8 mouse cellular contexts compared by ENCODE assay signal in the genomic region with DNA sequence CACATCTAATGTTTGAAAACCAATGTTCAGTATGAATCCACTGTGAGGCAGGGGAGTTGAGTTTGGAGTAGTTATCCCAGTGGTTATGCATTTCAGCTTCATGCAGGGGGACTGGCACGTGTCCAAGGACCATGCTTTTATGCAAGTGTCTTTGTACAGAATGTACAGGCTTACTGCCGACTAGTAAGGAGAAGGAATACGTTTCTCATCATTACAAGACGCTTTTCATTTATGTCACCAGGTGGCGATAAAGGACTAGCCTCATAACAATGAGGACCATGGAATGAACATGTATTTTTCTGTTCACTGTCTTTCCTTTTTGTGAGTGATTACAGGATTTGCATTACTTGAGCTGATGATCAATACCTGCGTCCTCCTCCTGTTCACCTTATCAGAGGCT.
DNase-seq lines count a peak whose midpoint lies in the region; ATAC-seq and TF ChIP-seq lines count a peak whose summit lies in the region.

No protein-coding gene starts in this region.

- ATAC-seq in forebrain, postnatal 0 days: peak; percentile 93
- ATAC-seq in liver, embryonic 13.5 days (ENCODE audit: low read depth): no peak
- peak; percentile 89 for ATAC-seq in neural tube, embryonic 15.5 days (ENCODE audit: low FRiP score)

- 36% methylated on average over 6 of the region's 6 CpGs for WGBS in thymus, adult 2 months
- 9% methylated on average over 6 of the region's 6 CpGs for WGBS in forebrain, postnatal 0 days
- 22% methylated on average over 6 of the region's 6 CpGs for WGBS in liver, embryonic 13.5 days (ENCODE audit: insufficient replicate concordance)
- 25% methylated on average over 6 of the region's 6 CpGs for WGBS in neural tube, embryonic 15.5 days

- peak; percentile 32 for DNase-seq in thymus, adult 2 months
- DNase-seq in thymus, adult 18-20 months: no peak
- peak; percentile 63 for DNase-seq in c-Kit-positive CD71-positive TER-119-positive erythroid progenitor cells, embryonic 14.5 days (ENCODE audit: low spot score)
- peak; percentile 83 for DNase-seq in forebrain, postnatal 0 days
- peak; percentile 63 for DNase-seq in kidney, postnatal 14 days
- peak; percentile 14 for DNase-seq in liver, embryonic 13.5 days
- no peak for DNase-seq in urinary bladder, postnatal 10 days (ENCODE audit: low spot score)

- no peak overlapping the region for H3K4me2 ChIP-seq in forebrain, postnatal 0 days (ENCODE audit: low read depth)
- H3K4me2 ChIP-seq in liver, embryonic 13.5 days: no peak overlapping the region
- no peak overlapping the region for H3K4me2 ChIP-seq in neural tube, embryonic 15.5 days

- H3K27me3 ChIP-seq in thymus, adult 2 months (ENCODE audit: control insufficient read depth, insufficient read depth, low read length): no peaks in the 10 kb centered on the region
- no peaks in the 10 kb centered on the region for H3K27me3 ChIP-seq in forebrain, postnatal 0 days (ENCODE audit: insufficient read depth, low read length)
- no peaks in the 10 kb centered on the region for H3K27me3 ChIP-seq in liver, embryonic 13.5 days
- no peaks in the 10 kb centered on the region for H3K27me3 ChIP-seq in neural tube, embryonic 15.5 days (replicated peaks)

- no peaks in the 10 kb centered on the region for H3K4me1 ChIP-seq in thymus, adult 2 months (replicated peaks; ENCODE audit: control insufficient read depth, insufficient read depth, low read length)
- no peaks in the 10 kb centered on the region for H3K4me1 ChIP-seq in forebrain, postnatal 0 days (ENCODE audit: insufficient read depth)
- peaks cover 14% of the 10 kb centered on the region for H3K4me1 ChIP-seq in liver, embryonic 13.5 days (replicated peaks)
- H3K4me1 ChIP-seq in neural tube, embryonic 15.5 days: no peaks in the 10 kb centered on the region

- H3K9me3 ChIP-seq in forebrain, postnatal 0 days (ENCODE audit: low read length): no peaks in the 10 kb centered on the region
- no peaks in the 10 kb centered on the region for H3K9me3 ChIP-seq in liver, embryonic 13.5 days (replicated peaks)
- no peaks in the 10 kb centered on the region for H3K9me3 ChIP-seq in neural tube, embryonic 15.5 days (replicated peaks)

- peaks cover 11% of the 10 kb centered on the region; the same call in 1 of the 2 replicates for H3K36me3 ChIP-seq in thymus, adult 2 months (ENCODE audit: control insufficient read depth, insufficient read depth, low read length)
- no peaks in the 10 kb centered on the region for H3K36me3 ChIP-seq in forebrain, postnatal 0 days (ENCODE audit: insufficient read depth)
- peaks cover 7% of the 10 kb centered on the region; the same call in 1 of the 2 replicates for H3K36me3 ChIP-seq in liver, embryonic 13.5 days
- 0 out of 2 replicates have a peak, but pooled peaks cover 5% of the 10 kb centered on the region for H3K36me3 ChIP-seq in neural tube, embryonic 15.5 days

- no peak overlapping the region for H3K27ac ChIP-seq in thymus, adult 2 months (ENCODE audit: control insufficient read depth, insufficient read depth, low read length)
- H3K27ac ChIP-seq in forebrain, postnatal 0 days (ENCODE audit: low read depth, low read length): no peak overlapping the region
- H3K27ac ChIP-seq in liver, embryonic 13.5 days: no peak overlapping the region
- no peak overlapping the region for H3K27ac ChIP-seq in neural tube, embryonic 15.5 days (replicated peaks)

- no peak for TF ChIP-seq POLR2A in thymus, adult 2 months (IDR thresholded peaks at IDR 0.05; ENCODE audit: control insufficient read depth, extremely low read depth, insufficient read depth, low read length, poor library complexity)

- H3K9ac ChIP-seq in forebrain, postnatal 0 days: no peak overlapping the region
- no peak overlapping the region for H3K9ac ChIP-seq in liver, embryonic 13.5 days
- no peak overlapping the region for H3K9ac ChIP-seq in neural tube, embryonic 15.5 days (replicated peaks)

- H3K4me3 ChIP-seq in thymus, adult 2 months (ENCODE audit: control insufficient read depth, insufficient read depth, low read length): no peak overlapping the region
- H3K4me3 ChIP-seq in forebrain, postnatal 0 days (ENCODE audit: low read depth, low read length): no peak overlapping the region
- no peak overlapping the region for H3K4me3 ChIP-seq in liver, embryonic 13.5 days (replicated peaks)
- H3K4me3 ChIP-seq in neural tube, embryonic 15.5 days (replicated peaks): no peak overlapping the region

- TF ChIP-seq CTCF in thymus, adult 2 months (IDR thresholded peaks at IDR 0.05; ENCODE audit: borderline replicate concordance, control insufficient read depth, extremely low read depth, insufficient read depth, low read length, poor library complexity): no peak
- TF ChIP-seq CTCF in forebrain, postnatal 0 days (IDR thresholded peaks at IDR 0.05; ENCODE audit: low read depth): peak; percentile 88

Comparison
In these comparisons a context has a peak if more than half of its experiments do, and no peak if none do; other contexts are left out.
1. DNase-seq: peak in thymus, adult 2 months (single experiment), c-Kit-positive CD71-positive TER-119-positive erythroid progenitor cells, embryonic 14.5 days (single experiment), forebrain, postnatal 0 days (single experiment), kidney, postnatal 14 days (single experiment) and liver, embryonic 13.5 days (single experiment); none in thymus, adult 18-20 months (0 of 2) and urinary bladder, postnatal 10 days (single experiment).